Mouse (Mus musculus) embryonic fibroblast, embryonic 13.5 days (primary cell): ENCODE results near the gene Gnb3.
"Not testable (repeated sequence)": the region's sequence is repeated elsewhere in the genome, so short reads cannot be mapped to it uniquely, and the experiment has no call there.

Experiments used
- CTCF ChIP-seq: IDR thresholded peaks from 2 replicates; pipeline ENCODE4 v1.5.1; 2011; ENCODE audit warnings: mild to moderate bottlenecking, control low read depth, low read length, moderate library complexity, borderline replicate concordance; ENCODE audit not compliant: insufficient read depth
- POLR2A ChIP-seq: IDR thresholded peaks from 2 replicates; pipeline ENCODE4 v1.6.1; 2011; ENCODE audit warnings: low read depth, mild to moderate bottlenecking, control low read depth, low read length, moderate library complexity

- TF ChIP-seq CTCF, POLR2A: not testable (repeated sequence)
These were observed 36.4 kb downstream of the Gnb3 start for GRCm38 (mm10) chr6:124803691-124804090.
